Mouse (Mus musculus): ENCODE measurements at regions not wholly inside any gene's neighbourhood (a gene's known extent, or its start where the extent isn't known, plus 50 kb on each side); places are given as distances from the start of the nearest gene placed in this dataset.

DNA sequence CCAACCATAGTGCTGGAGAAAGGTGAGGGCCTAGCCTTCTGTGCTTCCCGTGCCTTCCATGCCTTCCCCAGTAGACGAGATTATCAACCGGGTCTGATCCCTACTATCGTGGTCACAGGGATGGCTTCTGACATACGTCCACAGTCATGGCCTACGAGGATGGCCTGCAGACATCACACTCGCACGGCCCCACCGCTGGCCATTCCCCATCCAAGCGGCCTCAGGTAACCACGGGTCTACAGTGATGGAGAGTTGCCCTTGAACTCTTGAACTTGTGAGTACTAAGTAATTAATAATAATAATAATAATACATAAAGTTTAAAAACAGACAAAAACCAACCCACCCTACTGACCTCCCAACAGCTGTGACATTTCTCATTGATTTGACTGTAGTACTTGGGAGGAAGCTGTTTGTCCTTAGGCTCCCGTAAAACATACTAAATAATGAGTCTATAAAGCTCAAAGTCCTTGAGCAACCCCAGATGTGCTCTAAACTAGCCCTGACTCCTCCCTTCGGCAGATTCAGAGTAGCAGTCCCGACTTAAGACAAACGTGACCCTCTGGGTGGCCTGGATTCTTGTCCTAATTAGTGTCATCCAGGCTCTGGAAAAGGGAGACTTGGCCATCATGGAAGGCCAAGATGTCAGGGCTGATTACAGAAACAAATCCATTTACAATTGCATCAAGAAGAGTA is 225.9 kb upstream of the Jarid2 start:
- Histone ChIP-seq H3K4me2 (ENCODE audit: low read length) (no peak overlapping the region), H3K4me3 (ENCODE audit: control insufficient read depth in 1 of 2, insufficient read depth in 1 of 2, low read depth in 1 of 2, low read length in 2 of 2) (no peak overlapping the region), H3K36me3 (ENCODE audit: control insufficient read depth, insufficient read depth, low read length) (no peaks in the 10 kb centered on the region), H3K27me3 (ENCODE audit: control insufficient read depth, insufficient read depth, low read length) (no peaks in the 10 kb centered on the region), H3K9ac (ENCODE audit: low read length) (no peak overlapping the region), H3K27ac (replicated peaks in 1 of 2; ENCODE audit: control insufficient read depth in 1 of 2, insufficient read depth in 1 of 2, low read depth in 2 of 2, low read length in 2 of 2) (peak overlapping the region in 1 of 2 experiments; percentile 82; a peak in 1 of 4 replicates), H3K9me3 (ENCODE audit: control insufficient read depth, low read length) (no peaks in the 10 kb centered on the region), H3K4me1 (ENCODE audit: control insufficient read depth in 2 of 2, insufficient read depth in 2 of 2, low read length in 2 of 2) (peaks cover 17 to 20% of the 10 kb centered on the region in 2 experiments)
- 79% methylated on average over 15 of the region's 15 CpGs for WGBS
- no peak for ATAC-seq (ENCODE audit: insufficient number of reproducible peaks, insufficient read depth, low FRiP score, low read depth)

DNA sequence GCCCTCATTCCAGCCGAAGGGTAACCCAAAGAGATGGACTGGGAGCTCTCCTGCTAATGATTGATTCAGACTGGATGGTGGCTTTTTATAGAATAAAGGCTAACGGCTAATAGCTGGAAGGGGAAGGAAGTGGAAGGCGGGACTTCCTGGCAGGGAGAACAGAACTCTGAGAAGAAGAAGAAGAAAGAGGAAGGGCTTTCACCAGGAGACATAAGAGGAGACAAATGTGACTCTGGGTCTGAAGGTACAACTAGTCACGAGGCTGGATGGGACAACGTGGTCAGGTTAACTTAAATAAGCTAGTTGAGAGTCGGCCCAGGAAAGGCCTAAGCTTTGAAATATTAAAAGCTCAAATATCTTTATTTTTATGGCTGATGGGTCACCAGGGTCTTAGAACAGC is 224.8 kb upstream of the Jarid2 start:
- 84% methylated on average over 6 of the region's 6 CpGs for WGBS
- Histone ChIP-seq H3K27ac (replicated peaks in 1 of 2; ENCODE audit: control insufficient read depth in 1 of 2, insufficient read depth in 1 of 2, low read depth in 2 of 2, low read length in 2 of 2) (no peak overlapping the region), H3K9me3 (ENCODE audit: control insufficient read depth, low read length) (no peaks in the 10 kb centered on the region), H3K9ac (ENCODE audit: low read length) (no peak overlapping the region), H3K4me1 (ENCODE audit: control insufficient read depth in 2 of 2, insufficient read depth in 2 of 2, low read length in 2 of 2) (peaks cover 17 to 20% of the 10 kb centered on the region in 2 experiments), H3K27me3 (ENCODE audit: control insufficient read depth, insufficient read depth, low read length) (no peaks in the 10 kb centered on the region), H3K4me3 (ENCODE audit: control insufficient read depth in 1 of 2, insufficient read depth in 1 of 2, low read depth in 1 of 2, low read length in 2 of 2) (no peak overlapping the region), H3K36me3 (ENCODE audit: control insufficient read depth, insufficient read depth, low read length) (no peaks in the 10 kb centered on the region), H3K4me2 (ENCODE audit: low read length) (no peak overlapping the region)
- ATAC-seq (ENCODE audit: insufficient number of reproducible peaks, insufficient read depth, low FRiP score, low read depth): no peak

DNA sequence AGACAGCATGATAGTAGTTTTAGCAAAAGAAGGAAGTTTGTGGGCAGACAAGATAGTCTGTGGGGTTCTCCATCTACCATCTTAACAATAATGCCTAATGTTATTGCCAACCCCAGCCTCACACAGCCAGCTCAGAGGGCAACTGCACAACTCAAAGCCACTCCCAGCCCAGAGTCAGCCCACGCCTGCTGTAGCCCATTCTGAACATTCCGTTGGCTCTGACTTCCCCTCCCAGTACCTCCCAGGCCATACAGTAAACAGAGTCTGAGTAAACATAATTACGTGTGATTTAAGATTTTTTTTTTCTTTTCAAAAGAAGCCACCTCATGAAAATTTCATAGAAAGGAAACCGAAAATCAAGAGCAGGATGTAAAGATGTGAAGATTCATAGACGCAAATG is 222.3 kb upstream of the Jarid2 start:
- Histone ChIP-seq H3K27ac (replicated peaks in 1 of 2; ENCODE audit: control insufficient read depth in 1 of 2, insufficient read depth in 1 of 2, low read depth in 2 of 2, low read length in 2 of 2) (no peak overlapping the region), H3K4me2 (ENCODE audit: low read length) (no peak overlapping the region), H3K27me3 (ENCODE audit: control insufficient read depth, insufficient read depth, low read length) (no peaks in the 10 kb centered on the region), H3K36me3 (ENCODE audit: control insufficient read depth, insufficient read depth, low read length) (no peaks in the 10 kb centered on the region), H3K9me3 (ENCODE audit: control insufficient read depth, low read length) (no peaks in the 10 kb centered on the region), H3K4me1 (ENCODE audit: control insufficient read depth in 2 of 2, insufficient read depth in 2 of 2, low read length in 2 of 2) (peaks cover 13 to 15% of the 10 kb centered on the region in 2 experiments), H3K9ac (ENCODE audit: low read length) (no peak overlapping the region), H3K4me3 (ENCODE audit: control insufficient read depth in 1 of 2, insufficient read depth in 1 of 2, low read depth in 1 of 2, low read length in 2 of 2) (no peak overlapping the region)
- WGBS: 67% methylated on average over 5 of the region's 5 CpGs
- ATAC-seq (ENCODE audit: insufficient number of reproducible peaks, insufficient read depth, low FRiP score, low read depth): no peak

DNA sequence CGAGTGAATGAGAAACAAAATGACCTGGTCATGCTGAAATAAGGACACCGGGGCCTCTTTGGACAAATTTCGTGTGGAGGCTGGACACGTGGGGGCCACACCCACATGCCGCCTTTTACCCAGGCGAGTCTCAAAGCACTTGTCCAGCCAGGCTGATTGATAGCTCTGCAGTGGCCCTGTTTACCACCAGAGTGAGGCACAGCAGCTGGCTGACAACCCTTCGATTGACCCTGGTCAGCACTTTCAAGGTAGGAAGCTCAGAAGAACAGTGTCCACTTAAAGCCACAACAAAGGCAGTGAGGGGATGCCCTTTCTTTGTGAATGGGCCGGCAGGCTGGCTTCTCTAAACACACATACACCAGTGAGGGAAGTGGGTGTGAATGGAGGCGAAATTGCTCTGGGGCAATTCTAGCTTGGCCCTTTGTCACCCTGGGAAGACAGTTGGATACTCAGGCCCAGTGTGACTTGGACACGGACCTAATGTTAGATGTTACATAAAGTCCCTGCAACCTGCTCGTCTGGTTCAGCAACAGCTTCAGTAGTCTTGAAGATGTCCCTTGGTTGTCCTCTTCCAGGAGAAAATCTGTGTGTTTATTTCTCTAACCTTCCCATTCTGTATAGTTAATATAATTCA is 219.6 kb upstream of the Jarid2 start:
- Histone ChIP-seq H3K4me2 (ENCODE audit: low read length) (no peak overlapping the region), H3K4me1 (ENCODE audit: control insufficient read depth in 2 of 2, insufficient read depth in 2 of 2, low read length in 2 of 2) (peaks cover 0 to 3% of the 10 kb centered on the region in 2 experiments; a peak in 1 of 4 replicates), H3K27me3 (ENCODE audit: control insufficient read depth, insufficient read depth, low read length) (no peaks in the 10 kb centered on the region), H3K9me3 (ENCODE audit: control insufficient read depth, low read length) (no peaks in the 10 kb centered on the region), H3K36me3 (ENCODE audit: control insufficient read depth, insufficient read depth, low read length) (no peaks in the 10 kb centered on the region), H3K9ac (ENCODE audit: low read length) (no peak overlapping the region), H3K27ac (replicated peaks in 1 of 2; ENCODE audit: control insufficient read depth in 1 of 2, insufficient read depth in 1 of 2, low read depth in 2 of 2, low read length in 2 of 2) (no peak overlapping the region), H3K4me3 (ENCODE audit: control insufficient read depth in 1 of 2, insufficient read depth in 1 of 2, low read depth in 1 of 2, low read length in 2 of 2) (no peak overlapping the region)
- no peak for ATAC-seq (ENCODE audit: insufficient number of reproducible peaks, insufficient read depth, low FRiP score, low read depth)
- WGBS: 43% methylated on average over 11 of the region's 11 CpGs

DNA sequence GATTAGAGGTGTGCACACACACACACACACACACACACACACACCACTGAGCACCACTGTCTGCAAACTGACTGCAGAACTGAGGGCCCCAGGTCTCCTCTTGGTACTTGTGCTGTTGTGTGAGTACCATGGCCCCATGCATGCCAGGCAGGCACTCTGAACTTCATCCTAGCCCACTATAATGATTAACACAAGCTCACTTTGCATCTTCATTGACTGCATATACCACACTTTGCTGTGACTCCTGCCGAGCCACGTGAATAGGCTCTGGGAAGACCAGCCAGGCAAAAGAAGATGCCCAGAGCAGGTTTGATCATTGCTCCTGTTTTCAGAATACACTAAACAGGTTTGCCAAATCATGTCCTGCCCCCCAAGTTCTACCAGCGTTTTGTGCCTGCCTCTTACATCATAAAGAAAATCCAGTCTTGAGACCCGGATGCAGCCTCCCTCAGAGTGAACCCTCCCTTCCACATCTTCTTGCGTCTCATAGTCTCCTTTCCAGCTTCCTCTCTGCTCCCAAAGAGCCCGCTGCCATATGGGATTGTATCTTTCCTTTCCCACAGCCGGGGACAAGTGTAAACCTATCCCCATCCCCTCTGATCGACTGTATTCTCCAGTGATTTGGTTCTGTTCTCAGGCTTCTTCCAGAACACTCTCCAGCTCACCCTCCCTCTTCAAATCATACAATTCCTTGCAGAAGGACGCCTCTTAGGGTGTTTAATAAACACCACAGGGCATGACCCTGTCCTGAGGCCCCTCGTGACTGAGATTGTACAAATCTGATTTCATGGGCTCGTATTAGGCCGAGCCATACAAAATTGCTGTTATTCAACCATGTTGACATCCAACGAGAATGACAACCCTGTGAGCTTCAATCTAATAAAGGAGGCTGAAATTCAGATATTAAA is 215.6 kb upstream of the Jarid2 start:
- Histone ChIP-seq H3K9ac (ENCODE audit: low read length) (no peak overlapping the region), H3K4me2 (ENCODE audit: low read length) (no peak overlapping the region), H3K9me3 (ENCODE audit: control insufficient read depth, low read length) (no peaks in the 10 kb centered on the region), H3K27ac (replicated peaks in 1 of 2; ENCODE audit: control insufficient read depth in 1 of 2, insufficient read depth in 1 of 2, low read depth in 2 of 2, low read length in 2 of 2) (no peak overlapping the region), H3K27me3 (ENCODE audit: control insufficient read depth, insufficient read depth, low read length) (no peaks in the 10 kb centered on the region), H3K36me3 (ENCODE audit: control insufficient read depth, insufficient read depth, low read length) (no peaks in the 10 kb centered on the region), H3K4me3 (ENCODE audit: control insufficient read depth in 1 of 2, insufficient read depth in 1 of 2, low read depth in 1 of 2, low read length in 2 of 2) (no peak overlapping the region), H3K4me1 (ENCODE audit: control insufficient read depth in 2 of 2, insufficient read depth in 2 of 2, low read length in 2 of 2) (peaks cover 0 to 5% of the 10 kb centered on the region in 2 experiments; a peak in 1 of 4 replicates)
- WGBS: 79% methylated on average over 13 of the region's 13 CpGs
- ATAC-seq (ENCODE audit: insufficient number of reproducible peaks, insufficient read depth, low FRiP score, low read depth): no peak

DNA sequence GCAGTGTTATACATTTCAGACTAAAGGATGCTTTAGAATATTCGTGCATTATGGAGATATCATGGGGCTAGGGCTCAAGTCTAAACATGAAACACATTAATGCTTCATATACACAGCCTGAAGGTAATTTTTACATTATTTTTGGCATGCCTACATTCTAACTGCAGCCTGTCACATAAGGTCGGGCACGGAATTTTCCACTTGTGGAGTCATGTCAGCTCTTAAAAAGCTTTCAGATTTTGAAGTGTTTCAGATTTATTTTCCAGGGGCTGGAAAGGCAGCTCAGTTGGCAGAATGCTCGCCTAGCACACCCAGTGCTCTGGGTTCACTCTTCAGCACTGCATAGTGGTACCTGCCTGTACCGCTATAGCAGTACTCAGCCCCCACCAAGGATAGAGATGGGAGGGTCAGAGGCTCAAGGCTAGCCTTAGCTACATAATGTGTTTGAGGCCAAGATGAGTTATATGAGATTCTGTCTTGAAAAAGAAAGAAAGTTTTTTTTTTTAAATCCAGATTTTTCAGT is 214.6 kb upstream of the Jarid2 start:
- WGBS: 50% methylated on average over 5 of the region's 5 CpGs

DNA sequence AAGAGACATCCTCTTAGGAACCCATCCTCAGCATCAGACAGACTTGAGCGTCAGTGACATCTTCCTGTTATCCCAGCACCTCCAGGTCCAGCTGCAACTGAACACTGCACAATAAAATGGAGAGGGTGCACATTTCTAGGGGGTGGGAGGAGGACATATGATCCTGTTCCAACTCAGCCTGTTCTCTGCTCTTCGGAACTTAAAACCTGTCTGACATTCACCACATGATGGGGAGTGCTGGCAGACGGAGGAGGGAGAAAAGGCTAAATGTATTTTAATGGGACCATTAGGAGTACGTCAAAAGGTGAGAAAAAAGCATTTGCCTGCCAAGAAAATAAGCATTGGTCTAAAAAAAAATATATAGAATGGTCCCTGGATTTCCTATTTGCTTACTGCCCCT is 212.4 kb upstream of the Jarid2 start:
- peaks cover 0 to 2% of the 10 kb centered on the region in 2 experiments; a peak in 1 of 4 replicates for H3K4me1 ChIP-seq (ENCODE audit: control insufficient read depth in 2 of 2, insufficient read depth in 2 of 2, low read length in 2 of 2)

More for the DNA sequence above, 214.6 kb upstream of the Jarid2 start:
- Histone ChIP-seq H3K9me3 (ENCODE audit: control insufficient read depth, low read length) (no peaks in the 10 kb centered on the region), H3K4me2 (ENCODE audit: low read length) (no peak overlapping the region), H3K4me3 (ENCODE audit: control insufficient read depth in 1 of 2, insufficient read depth in 1 of 2, low read depth in 1 of 2, low read length in 2 of 2) (no peak overlapping the region), H3K27me3 (ENCODE audit: control insufficient read depth, insufficient read depth, low read length) (no peaks in the 10 kb centered on the region), H3K36me3 (ENCODE audit: control insufficient read depth, insufficient read depth, low read length) (no peaks in the 10 kb centered on the region), H3K4me1 (ENCODE audit: control insufficient read depth in 2 of 2, insufficient read depth in 2 of 2, low read length in 2 of 2) (peaks cover 0 to 3% of the 10 kb centered on the region in 2 experiments; a peak in 1 of 4 replicates), H3K9ac (ENCODE audit: low read length) (no peak overlapping the region), H3K27ac (replicated peaks in 1 of 2; ENCODE audit: control insufficient read depth in 1 of 2, insufficient read depth in 1 of 2, low read depth in 2 of 2, low read length in 2 of 2) (no peak overlapping the region)
- no peak for ATAC-seq (ENCODE audit: insufficient number of reproducible peaks, insufficient read depth, low FRiP score, low read depth)

More for the DNA sequence above, 212.4 kb upstream of the Jarid2 start:
- no peaks in the 10 kb centered on the region for H3K27me3 ChIP-seq (ENCODE audit: control insufficient read depth, insufficient read depth, low read length)
- H3K36me3 ChIP-seq (ENCODE audit: control insufficient read depth, insufficient read depth, low read length): no peaks in the 10 kb centered on the region
- no peak overlapping the region for H3K4me3 ChIP-seq (ENCODE audit: control insufficient read depth in 1 of 2, insufficient read depth in 1 of 2, low read depth in 1 of 2, low read length in 2 of 2)
- WGBS: 73% methylated on average over 4 of the region's 4 CpGs
- H3K9ac ChIP-seq (ENCODE audit: low read length): no peak overlapping the region
- no peak overlapping the region for H3K4me2 ChIP-seq (ENCODE audit: low read length)
- H3K9me3 ChIP-seq (ENCODE audit: control insufficient read depth, low read length): no peaks in the 10 kb centered on the region
- no peak for ATAC-seq (ENCODE audit: insufficient number of reproducible peaks, insufficient read depth, low FRiP score, low read depth)
- no peak overlapping the region for H3K27ac ChIP-seq (replicated peaks in 1 of 2; ENCODE audit: control insufficient read depth in 1 of 2, insufficient read depth in 1 of 2, low read depth in 2 of 2, low read length in 2 of 2)
